Mouse (Mus musculus): Measurements from ENCODE around the gene Foxn3. TPM values are rescaled to one million over a fixed set of nuclear protein-coding genes. Genes with fewer than 3 reads are reported as not detected.

The Foxn3 gene
- polyA plus RNA-seq, 1 experiment from 2014 or later = 85.9 TPM

DNA sequence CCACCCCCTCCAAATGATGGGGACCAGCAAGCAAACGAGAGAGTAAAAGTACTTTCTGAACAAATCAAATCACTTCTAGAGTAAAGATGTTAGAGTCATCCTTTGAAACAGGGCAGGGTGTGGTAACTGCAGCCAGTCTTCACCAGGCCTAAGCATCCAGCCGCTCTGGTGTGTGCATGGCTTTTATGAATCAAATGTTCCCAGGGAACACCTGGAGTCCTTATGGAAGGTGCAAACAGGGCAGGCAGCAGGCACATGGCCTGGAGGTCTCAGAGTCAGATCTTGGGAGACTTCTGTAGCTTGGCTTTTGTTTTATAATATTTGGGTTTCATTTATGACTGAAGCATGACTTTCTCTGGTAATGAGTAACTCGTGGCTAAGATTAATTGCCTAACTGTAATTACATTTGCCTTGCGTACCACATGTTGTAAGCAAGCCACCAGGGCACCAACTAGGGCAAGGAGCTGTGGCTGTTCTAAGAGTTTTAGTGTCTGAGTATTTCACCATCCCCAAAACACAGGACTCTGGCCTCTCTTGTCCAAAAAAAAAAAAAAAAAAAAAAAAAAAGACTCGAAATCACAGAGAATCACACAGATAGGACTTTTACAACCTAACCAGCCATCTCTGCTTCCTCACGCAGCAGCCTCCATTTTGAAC lies 118.2 kb downstream of the Foxn3 start:
- Histone ChIP-seq H3K4me3 (no peak overlapping the region), H3K27ac (no peak overlapping the region), H3K27me3 (replicated peaks) (no peaks in the 10 kb centered on the region), H3K9me3 (no peaks in the 10 kb centered on the region), H3K36me3 (replicated peaks) (no peaks in the 10 kb centered on the region), H3K4me2 (no peak overlapping the region), H3K9ac (no peak overlapping the region), H3K4me1 (no peaks in the 10 kb centered on the region)
- WGBS = 82% methylated on average over 6 of the region's 6 CpGs
- ATAC-seq (replicated peaks) = no peak

DNA sequence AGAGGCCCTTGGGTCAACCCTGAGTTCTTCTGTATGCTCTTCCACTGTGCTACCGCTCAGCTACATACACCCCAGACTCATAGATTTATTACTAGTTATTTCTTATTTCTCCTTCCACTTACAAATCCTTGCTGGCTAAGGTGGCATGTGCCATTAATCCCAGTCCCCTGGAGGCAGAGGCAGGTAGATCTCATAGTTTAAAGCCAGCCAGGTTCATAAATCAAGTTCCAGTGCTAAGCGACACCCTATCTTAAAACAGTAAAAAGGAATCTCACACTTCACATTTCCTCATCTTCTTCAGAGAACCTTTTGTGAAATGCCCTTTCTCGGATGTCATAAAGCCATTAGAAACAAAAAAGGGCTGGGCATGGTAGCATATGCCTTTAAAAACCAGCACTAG lies 120.6 kb downstream of the Foxn3 start:
- no peak for ATAC-seq (replicated peaks)
- no peak overlapping the region for H3K9ac ChIP-seq

DNA sequence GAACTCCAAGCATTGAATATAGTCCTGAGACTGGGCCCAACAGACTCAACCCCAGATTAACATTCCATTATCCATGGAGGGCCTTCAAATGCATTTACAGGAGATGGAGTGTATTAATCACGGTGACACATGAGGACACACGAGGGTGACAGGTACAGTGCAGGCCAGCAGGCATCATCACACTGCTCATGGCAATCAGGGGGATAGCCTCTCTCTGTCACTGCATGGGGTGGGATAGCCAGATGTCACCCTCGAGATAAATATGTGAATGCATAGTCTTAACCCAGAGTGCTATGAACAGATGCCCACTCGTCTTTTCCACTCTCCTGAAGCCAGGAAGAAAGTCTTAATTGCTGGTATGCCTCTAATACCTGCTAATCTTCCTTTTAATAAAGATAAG lies 122.4 kb downstream of the Foxn3 start:
- Histone ChIP-seq H3K27me3 (replicated peaks) (no peaks in the 10 kb centered on the region), H3K4me3 (no peak overlapping the region), H3K9me3 (no peaks in the 10 kb centered on the region), H3K36me3 (replicated peaks) (no peaks in the 10 kb centered on the region), H3K4me1 (no peaks in the 10 kb centered on the region), H3K4me2 (no peak overlapping the region), H3K27ac (no peak overlapping the region), H3K9ac (no peak overlapping the region)
- no peak for ATAC-seq (replicated peaks)
- 61% methylated on average over 4 of the region's 4 CpGs for WGBS

More for the DNA sequence above, 120.6 kb downstream of the Foxn3 start:
- Histone ChIP-seq H3K9me3 (no peaks in the 10 kb centered on the region), H3K27ac (no peak overlapping the region), H3K4me3 (no peak overlapping the region), H3K27me3 (replicated peaks) (no peaks in the 10 kb centered on the region), H3K4me1 (no peaks in the 10 kb centered on the region), H3K36me3 (replicated peaks) (no peaks in the 10 kb centered on the region), H3K4me2 (no peak overlapping the region)
- WGBS = 93% methylated on average over 3 of the region's 3 CpGs

DNA sequence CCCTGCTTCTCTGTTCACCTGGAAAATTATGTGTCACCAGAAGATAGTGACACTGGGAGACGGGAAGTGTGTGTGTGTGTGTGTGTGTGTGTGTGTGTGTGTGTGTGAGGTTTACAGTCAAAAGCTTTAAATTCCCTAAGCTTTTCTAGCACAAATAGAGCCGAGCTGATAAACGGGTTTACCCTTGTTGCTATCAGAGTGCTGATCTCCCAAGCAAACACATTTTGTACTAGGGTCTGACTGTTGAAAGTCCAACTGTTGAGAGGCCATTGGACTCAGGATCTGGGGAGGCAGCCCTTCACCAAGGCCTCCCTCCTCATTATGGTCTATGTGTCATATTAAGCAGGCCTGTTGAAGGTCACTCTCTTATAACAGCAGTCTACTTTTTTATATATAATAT lies 123.4 kb downstream of the Foxn3 start:
- Histone ChIP-seq H3K4me2 (no peak overlapping the region), H3K9me3 (no peaks in the 10 kb centered on the region), H3K9ac (no peak overlapping the region), H3K4me1 (no peaks in the 10 kb centered on the region), H3K4me3 (no peak overlapping the region), H3K36me3 (replicated peaks) (no peaks in the 10 kb centered on the region), H3K27ac (no peak overlapping the region), H3K27me3 (replicated peaks) (no peaks in the 10 kb centered on the region)
- WGBS = 82% methylated on average over 3 of the region's 3 CpGs
- no peak for ATAC-seq (replicated peaks)

DNA sequence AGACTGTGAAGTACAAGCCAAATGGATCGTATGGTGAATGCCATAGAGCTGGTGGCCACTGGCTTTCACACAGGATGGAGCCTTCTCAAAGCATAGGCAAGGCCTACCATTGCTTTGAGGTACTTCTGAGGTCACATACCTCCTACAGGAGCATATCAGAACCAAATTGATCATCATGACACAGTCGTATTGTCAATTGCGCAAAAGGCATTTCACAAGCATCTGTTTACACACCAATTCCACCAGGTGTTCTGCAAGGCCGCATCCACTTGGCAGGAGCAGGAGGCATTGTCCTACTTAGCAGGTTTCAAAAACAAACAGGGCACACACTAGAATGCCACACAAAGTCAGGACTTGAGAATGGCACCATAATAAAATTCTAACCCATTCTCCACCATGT lies 128.2 kb downstream of the Foxn3 start:
- H3K4me2 ChIP-seq = no peak overlapping the region
- H3K27me3 ChIP-seq (replicated peaks) = no peaks in the 10 kb centered on the region
- no peaks in the 10 kb centered on the region for H3K4me1 ChIP-seq
- no peak overlapping the region for H3K4me3 ChIP-seq
- H3K36me3 ChIP-seq (replicated peaks) = no peaks in the 10 kb centered on the region
- ATAC-seq (replicated peaks) = no peak
- 97% methylated on average over 4 of the region's 4 CpGs for WGBS
- H3K9ac ChIP-seq = no peak overlapping the region
- H3K27ac ChIP-seq = no peak overlapping the region
- no peaks in the 10 kb centered on the region for H3K9me3 ChIP-seq

DNA sequence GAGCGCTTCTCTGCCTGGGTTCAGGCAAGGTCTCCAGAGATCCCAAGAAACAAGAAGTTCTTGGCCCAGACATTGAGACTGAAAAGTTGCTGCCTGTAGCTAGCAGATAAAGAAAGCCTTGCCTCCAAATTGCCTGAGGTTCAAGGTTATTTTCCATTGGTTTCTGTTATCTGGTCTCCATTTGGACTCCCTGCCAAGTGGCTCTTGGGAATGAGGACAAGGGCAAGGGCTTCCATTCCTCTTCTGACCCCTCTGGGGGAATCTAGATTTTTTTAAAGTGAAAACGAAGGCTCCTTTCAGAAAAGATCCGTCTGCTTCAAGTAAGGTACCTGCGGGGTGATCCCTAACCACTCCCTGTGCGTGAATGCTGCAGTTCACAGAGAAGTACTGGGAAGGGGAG lies 130.0 kb downstream of the Foxn3 start:
- Histone ChIP-seq H3K27me3 (replicated peaks) (no peaks in the 10 kb centered on the region), H3K9ac (no peak overlapping the region), H3K9me3 (no peaks in the 10 kb centered on the region), H3K36me3 (replicated peaks) (no peaks in the 10 kb centered on the region), H3K4me1 (no peaks in the 10 kb centered on the region), H3K4me3 (no peak overlapping the region), H3K27ac (no peak overlapping the region), H3K4me2 (no peak overlapping the region)
- ATAC-seq (replicated peaks) = no peak
- 87% methylated on average over 5 of the region's 5 CpGs for WGBS

DNA sequence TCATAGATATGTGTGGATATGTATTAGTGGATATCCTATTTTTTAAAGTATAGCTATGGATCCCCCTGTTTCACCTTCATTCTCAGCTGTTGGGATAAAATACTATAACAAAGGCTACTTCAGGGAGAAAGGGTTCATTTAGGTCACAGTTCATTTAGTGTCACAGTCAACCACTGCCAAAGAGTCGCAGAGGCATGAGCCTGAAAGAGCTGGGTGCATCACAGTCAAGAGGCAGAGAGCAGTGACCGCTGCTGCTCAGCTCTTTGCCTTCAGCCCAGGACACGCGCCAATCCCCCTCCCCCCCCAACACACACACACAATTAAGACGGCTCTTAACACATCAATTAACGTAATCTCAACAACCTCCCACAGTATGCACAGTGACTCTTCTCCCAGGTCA lies 131.8 kb downstream of the Foxn3 start:
- no peak for ATAC-seq (replicated peaks)
- 87% methylated on average over 6 of the region's 6 CpGs for WGBS
- Histone ChIP-seq H3K4me1 (no peaks in the 10 kb centered on the region), H3K4me3 (no peak overlapping the region), H3K27ac (no peak overlapping the region), H3K27me3 (replicated peaks) (no peaks in the 10 kb centered on the region), H3K4me2 (no peak overlapping the region), H3K36me3 (replicated peaks) (no peaks in the 10 kb centered on the region), H3K9me3 (no peaks in the 10 kb centered on the region), H3K9ac (no peak overlapping the region)

DNA sequence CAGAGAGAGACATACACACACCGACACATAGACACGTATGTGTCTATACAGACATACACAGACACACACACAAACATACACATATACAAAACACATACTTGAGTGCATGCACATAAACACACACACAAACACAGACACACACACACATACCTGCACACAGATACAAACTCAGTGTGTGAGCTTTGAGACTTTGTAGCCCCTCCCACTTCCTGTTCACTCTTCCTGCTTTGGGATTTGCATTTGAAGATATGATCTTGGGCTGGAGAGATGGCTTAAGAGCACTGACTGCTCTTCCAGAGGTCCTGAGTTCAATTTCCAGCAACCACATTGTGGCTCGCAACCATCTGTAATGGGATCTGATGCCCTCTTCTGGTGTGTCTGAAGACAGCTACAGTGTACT lies 132.4 kb downstream of the Foxn3 start:
- no peak overlapping the region for H3K9ac ChIP-seq
- WGBS = 97% methylated on average over 3 of the region's 3 CpGs

DNA sequence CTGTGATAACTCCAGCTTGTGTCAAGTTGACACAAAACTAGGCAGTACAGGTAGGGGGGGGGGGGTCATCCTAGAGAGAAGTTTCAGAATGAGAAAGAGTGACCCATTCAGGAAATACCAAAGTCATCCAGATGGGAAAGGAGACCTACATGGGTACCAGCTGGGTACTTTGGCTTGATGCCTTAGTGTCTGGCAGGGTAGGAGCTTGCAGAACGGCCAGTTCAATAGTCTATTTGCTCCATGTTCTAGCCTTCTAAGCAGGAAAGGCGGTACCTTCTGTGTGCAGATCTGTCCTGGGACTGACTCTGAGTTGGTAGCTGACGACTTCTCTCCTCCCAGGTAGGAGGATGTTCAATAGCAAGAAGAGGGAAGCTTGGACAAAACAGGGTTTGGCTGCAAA lies 134.3 kb downstream of the Foxn3 start:
- no peaks in the 10 kb centered on the region for H3K4me1 ChIP-seq
- H3K27ac ChIP-seq = no peak overlapping the region
- no peak for ATAC-seq (replicated peaks)
- H3K36me3 ChIP-seq (replicated peaks) = no peaks in the 10 kb centered on the region
- no peak overlapping the region for H3K4me3 ChIP-seq
- no peak overlapping the region for H3K4me2 ChIP-seq
- no peaks in the 10 kb centered on the region for H3K27me3 ChIP-seq (replicated peaks)
- H3K9me3 ChIP-seq = no peaks in the 10 kb centered on the region
- WGBS = 88% methylated on average over 3 of the region's 3 CpGs
- no peak overlapping the region for H3K9ac ChIP-seq

More for the DNA sequence above, 132.4 kb downstream of the Foxn3 start:
- H3K4me3 ChIP-seq = no peak overlapping the region
- H3K4me2 ChIP-seq = no peak overlapping the region
- ATAC-seq (replicated peaks) = no peak
- H3K27ac ChIP-seq = no peak overlapping the region
- no peaks in the 10 kb centered on the region for H3K36me3 ChIP-seq (replicated peaks)
- H3K9me3 ChIP-seq = no peaks in the 10 kb centered on the region
- no peaks in the 10 kb centered on the region for H3K27me3 ChIP-seq (replicated peaks)
- H3K4me1 ChIP-seq = no peaks in the 10 kb centered on the region

DNA sequence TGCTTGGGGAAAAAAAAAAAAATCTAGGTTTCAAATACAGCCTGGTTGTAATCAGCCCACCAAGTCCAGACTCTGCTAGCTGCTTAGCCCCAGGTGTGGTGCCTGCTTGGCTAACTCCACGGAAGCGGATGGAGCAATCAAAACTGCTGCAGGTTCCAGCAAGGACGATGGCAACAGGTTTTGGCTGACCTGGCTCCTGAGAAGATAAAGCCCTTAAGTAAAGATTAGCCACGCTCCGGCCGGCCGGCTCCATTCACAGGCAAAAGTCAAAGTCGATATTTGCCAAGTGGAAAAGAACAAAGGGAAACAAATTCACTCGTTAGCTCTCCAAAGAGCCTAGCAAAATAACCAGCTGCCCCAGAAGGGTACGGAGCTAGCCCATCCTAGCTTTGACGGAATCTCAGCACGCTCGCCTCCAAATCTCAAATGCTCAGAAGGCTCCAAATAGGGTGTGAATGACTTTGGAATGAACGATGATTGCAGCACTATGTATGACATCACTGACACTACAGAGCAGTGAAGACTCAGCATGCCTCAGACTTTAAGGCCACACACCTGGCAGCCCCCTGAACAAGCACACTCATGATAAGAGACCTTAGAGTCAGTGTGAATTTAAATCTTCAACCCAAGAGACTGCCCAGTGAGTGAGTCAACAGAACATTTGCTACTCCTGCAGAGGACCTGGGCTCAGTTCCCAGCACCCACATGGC lies 137.0 kb downstream of the Foxn3 start:
- Histone ChIP-seq H3K9me3 (no peaks in the 10 kb centered on the region), H3K27me3 (replicated peaks) (no peaks in the 10 kb centered on the region), H3K36me3 (replicated peaks) (no peaks in the 10 kb centered on the region), H3K9ac (no peak overlapping the region), H3K27ac (no peak overlapping the region), H3K4me3 (no peak overlapping the region), H3K4me1 (no peaks in the 10 kb centered on the region), H3K4me2 (no peak overlapping the region)
- no peak for ATAC-seq (replicated peaks)
- 49% methylated on average over 14 of the region's 14 CpGs for WGBS

DNA sequence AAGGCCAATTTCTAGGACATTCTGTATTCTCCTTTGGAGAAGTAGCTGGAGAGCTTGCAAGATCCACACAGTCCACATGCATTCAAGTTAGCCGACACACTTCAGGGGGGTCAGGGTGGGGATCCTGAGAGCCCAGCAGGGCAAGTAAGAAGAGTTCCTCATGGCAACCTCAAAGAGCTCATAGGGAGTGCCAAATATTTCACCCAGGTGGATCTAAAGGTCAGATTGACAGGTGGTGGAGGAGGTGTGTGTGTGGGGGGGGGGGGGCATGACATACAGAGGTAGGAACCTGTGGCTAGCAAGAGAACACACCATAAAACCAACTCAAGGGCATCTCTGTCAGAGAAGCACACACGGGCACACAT lies 144.0 kb downstream of the Foxn3 start:
- H3K9me3 ChIP-seq = no peaks in the 10 kb centered on the region
- no peak overlapping the region for H3K4me3 ChIP-seq
- no peak for ATAC-seq (replicated peaks)
- no peak overlapping the region for H3K4me2 ChIP-seq
- no peaks in the 10 kb centered on the region for H3K4me1 ChIP-seq
- H3K27me3 ChIP-seq (replicated peaks) = no peaks in the 10 kb centered on the region
- no peaks in the 10 kb centered on the region for H3K36me3 ChIP-seq (replicated peaks)
- H3K9ac ChIP-seq = no peak overlapping the region
- no peak overlapping the region for H3K27ac ChIP-seq
- WGBS = 86% methylated on average over 2 of the region's 2 CpGs

DNA sequence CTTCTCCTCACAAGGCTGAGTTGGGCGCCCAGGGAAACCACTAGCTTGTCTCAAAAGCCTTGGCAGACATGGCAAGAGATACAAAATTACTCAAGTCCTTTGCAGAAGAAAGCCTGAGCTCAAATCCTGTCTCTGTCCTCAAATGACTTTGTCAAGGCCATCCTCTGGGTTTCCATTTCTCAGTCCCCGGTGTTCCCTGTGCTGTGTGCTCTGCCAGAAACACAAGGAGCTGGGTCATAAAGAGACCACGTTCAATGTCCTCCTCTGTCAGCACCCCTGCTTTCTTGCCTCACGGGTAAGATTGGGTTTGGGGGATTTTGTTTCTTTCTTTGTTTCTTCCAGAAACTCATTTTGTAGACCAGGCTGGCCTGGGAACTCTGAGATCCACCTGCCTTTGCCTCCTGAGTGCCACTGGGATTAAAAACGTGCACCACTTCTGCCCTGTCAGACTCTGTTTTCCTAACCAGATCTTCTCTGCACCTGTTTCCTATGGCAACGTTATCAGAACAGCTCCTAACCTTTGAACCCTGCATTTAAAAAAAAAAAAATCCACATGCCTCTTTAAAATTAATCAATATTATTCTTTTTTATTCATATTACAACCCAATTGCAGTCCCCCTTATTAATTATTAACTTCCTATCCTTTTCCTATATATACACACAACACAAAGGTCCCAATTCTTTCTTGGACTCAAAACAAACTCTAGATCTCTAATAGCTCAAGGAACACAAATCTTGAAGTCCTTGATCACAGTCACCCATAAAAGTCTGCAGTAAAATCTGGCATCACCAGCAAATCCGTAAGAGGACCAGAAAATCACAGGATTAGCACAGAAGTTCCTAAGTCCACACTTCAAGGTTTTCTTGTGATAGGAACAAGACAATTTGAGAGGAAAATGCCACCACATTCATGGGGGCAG lies 144.6 kb downstream of the Foxn3 start:
- Histone ChIP-seq H3K4me3 (no peak overlapping the region), H3K27me3 (replicated peaks) (no peaks in the 10 kb centered on the region), H3K9me3 (no peaks in the 10 kb centered on the region), H3K36me3 (replicated peaks) (no peaks in the 10 kb centered on the region), H3K4me2 (no peak overlapping the region), H3K27ac (no peak overlapping the region), H3K4me1 (no peaks in the 10 kb centered on the region), H3K9ac (no peak overlapping the region)
- WGBS = 73% methylated on average over 7 of the region's 7 CpGs
- no peak for ATAC-seq (replicated peaks)
